Mouse (Mus musculus) adipocyte (in vitro differentiated cells): ENCODE results near the gene Ndufv1.
"Not testable (repeated sequence)": the region's sequence is repeated elsewhere in the genome, so short reads cannot be mapped to it uniquely, and the experiment has no call there.

Experiments used
- DNase-seq: peaks from one replicate; pipeline ENCODE4 v3.0.0-alpha.2; 2016; ENCODE audit warnings: low spot score

Ndufv1 gene

DNA sequence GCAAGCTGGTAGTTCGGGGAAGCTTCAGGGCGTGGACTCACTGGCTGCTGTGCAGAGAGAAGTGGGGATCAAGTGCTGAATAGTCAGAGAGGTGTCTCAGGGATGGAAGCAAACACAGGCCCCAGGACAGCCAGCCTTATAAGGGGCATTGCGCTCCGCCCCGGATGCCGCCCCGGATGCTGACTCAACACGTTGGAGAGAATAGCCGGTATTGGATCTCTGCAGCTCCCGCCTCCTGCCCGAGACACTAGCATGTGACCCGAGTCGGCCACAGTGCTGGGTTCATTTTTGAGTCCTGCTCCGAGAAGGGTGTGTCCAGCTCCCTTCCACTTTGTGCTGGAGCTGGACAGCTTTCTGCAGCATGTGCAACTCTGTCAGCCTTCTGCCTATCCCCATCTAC, 29.5 kb upstream of the Ndufv1 start:
- no peak for DNase-seq

- DNase-seq = not testable (repeated sequence)
These were observed 28.9 kb upstream of the Ndufv1 start for GRCm38 (mm10) chr19:4041500-4041899.

GRCm38 (mm10) chr19:4040941-4041340, 28.3 kb upstream of the Ndufv1 start:
- DNase-seq = not testable (repeated sequence)

DNA sequence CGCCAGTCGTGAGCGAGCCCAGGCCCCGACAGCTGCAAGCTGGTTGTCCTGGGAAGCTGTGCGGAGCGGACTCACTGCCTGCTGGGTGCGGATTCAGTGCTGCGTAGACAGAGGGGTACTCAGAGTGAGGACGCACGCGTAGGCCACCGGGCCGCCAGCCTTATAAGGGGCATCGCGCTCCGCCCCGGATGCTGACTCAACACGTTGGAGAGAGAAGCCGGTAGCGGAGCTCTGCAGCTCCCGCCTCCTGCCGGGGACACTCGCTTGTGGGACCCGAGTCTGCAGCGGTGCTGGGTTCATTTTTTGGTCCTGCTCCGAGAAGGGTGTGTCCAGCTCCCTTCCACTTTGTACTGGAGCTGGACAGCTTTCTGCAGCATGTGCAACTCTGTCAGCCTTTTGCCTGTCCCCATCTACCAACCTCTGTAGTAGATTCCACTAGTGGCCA, 25.2 kb upstream of the Ndufv1 start, which contains the start of gene Gstp1:
TSS of gene Gstp1 (minus strand) at position 198 of the 445 bp plus-strand sequence.
- peak; percentile 92 for DNase-seq

DNA sequence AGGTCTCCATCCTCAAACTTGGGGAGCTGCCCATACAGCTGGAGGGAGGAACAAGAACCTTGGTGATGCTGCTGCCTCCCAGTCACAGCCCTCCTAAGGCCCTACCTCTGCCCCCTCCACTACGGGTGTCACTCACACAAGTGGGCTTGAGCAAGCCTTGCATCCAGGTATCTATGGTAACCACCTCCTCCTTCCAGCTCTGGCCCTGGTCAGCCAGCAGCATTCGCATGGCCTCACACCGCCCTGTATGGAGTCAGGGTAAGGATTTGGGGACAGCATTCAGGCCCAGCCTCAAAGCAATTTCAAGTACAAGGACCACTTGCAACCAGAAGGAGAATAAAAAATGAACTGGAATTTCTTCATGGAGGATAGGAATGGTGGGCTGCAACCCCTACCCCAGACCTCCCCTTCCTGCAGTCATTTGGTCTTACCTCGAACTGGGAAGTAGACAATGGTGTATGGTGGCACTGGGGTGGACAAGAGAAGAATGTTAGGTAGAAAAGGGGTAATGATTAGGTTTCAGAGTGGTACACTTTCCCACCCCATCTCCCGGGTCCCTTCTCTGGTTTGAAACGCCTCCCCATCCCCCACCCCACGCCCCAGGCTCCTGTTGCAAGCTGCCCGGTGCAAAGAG, 24.7 kb upstream of the Ndufv1 start:
- not testable (repeated sequence) for DNase-seq

DNA sequence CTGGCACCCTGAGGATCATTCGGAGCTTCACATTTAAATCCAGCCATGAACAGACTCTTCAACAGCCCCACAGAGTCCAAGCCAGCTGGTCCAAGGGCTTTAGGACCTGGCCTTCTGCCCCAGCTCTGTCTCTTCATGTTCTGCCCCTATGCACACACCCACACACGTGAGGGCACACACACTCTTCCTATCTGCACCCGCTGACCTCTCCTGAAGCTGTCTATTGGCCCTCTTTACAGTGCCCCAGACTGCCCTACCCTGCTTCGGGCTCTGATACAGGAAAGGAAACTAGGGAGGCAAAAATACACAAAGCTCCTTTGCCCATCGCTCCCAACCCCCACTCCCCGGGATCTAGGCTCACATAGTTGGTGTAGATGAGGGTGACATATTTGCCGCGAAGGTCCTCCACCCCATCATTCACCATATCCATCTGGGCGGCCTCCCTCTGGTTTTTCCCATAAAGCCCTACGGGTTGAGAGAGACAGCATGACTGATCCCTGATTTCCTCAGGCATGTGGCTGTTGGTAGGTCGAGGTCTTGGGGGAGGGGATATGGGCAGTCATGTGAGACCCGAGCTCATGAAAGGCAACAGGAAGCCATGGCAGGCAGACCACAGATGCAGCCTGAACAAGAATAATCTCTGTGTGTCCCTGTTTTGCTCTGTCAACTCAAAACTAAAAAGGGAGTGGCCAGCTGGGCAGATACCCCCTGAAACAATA, 23.9 kb upstream of the Ndufv1 start:
- no peak for DNase-seq

GRCm38 (mm10) chr19:4033742-4034141, 21.1 kb upstream of the Ndufv1 start:
- no peak for DNase-seq

- no peak for DNase-seq
These were observed 20.7 kb upstream of the Ndufv1 start for GRCm38 (mm10) chr19:4033298-4033697.

- no peak for DNase-seq
These were observed 20.1 kb upstream of the Ndufv1 start for GRCm38 (mm10) chr19:4032668-4033067.

DNA sequence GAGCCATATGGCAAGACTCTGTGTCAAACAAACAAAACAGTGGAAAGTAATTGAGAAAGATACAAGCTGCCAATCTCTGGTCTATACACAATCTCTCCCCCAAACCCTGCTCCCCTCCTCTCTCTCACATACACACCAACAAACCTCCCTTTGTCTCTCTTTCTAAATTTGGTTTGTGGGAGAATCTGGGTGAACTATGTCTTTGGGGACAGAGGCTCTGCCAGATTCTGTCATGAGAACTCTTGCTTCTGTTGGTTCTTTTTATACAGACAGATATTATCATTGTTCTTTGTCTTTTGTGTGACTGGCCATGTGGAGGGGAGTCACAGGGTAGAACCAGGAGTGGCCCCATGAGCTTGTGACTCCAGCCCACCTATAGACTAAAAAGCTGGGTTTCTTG, 15.0 kb upstream of the Ndufv1 start:
- no peak for DNase-seq

- DNase-seq = no peak
These were observed 10.6 kb upstream of the Ndufv1 start for GRCm38 (mm10) chr19:4023185-4023584.

DNA sequence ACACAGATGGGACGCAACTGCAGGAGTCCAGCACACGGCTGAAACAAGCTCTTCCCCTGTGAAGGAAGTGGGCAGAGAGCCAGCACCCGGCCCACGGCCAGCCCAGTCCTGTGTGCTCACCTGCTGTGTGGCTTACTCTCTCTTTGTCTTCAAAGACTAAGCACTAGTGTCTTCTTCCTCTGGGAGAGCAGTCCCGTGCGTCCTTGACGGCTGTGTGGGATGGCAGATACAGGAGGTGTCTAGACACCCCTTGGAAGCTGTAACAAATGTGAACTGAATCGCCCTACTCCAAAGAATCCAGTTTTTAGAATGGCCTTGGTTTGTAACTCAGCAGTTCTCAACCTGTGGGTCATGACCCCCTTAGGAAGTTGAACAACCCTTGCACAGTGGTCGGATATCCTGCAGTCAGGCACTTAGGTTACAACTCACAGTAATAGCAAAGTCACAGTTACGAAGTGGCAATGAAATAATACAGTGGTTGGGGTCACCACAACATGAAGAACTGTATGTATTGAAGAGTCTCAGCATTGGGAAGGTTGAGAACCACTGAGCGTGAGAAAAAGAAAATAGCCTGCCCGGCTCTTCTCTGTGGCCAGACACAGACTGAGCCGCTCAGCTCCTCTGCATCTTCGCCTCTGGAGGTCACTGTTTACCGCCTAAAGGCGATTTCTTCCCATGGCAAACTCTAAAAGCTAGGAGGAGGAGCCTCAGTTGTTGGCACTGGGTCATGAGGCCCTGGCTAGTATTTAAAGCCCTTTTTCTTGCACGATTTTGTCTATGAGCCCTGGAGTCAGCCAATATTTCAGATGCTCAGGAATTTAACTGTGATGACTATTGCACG, 6.4 kb upstream of the Ndufv1 start:
- DNase-seq = peak; percentile 98

DNA sequence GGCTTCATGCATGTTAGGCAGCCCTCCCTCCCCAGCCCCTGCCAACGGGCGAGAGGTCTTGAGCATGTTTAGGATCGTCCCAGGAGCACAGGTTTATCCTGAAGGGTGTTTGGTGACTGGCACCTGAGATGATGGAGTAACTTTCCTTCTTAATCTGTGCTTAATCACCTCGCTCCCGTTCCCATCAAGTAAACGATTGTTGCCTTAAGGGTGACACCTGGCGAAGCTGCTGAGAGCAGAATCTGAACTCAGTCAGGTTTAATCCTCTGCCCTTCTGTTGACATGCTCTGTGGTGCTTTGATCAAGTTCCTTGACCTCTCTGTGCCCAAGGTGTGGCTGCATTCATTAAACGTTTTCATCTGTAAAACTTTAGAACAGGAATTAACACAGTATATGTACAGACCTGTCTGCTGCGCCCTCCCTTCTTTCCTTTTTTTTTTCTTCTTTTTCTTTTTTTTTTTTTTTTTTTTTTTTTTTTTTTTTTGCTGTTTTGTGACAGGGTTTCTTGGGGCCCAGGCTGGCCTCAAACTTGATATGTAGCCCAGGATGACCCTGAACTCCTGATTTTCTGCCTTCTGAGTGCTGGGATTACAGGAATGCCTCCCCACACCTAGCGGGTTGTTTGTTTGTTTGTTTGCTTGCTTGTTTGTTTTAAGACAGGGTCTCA, 5.4 kb upstream of the Ndufv1 start:
- no peak for DNase-seq

DNA sequence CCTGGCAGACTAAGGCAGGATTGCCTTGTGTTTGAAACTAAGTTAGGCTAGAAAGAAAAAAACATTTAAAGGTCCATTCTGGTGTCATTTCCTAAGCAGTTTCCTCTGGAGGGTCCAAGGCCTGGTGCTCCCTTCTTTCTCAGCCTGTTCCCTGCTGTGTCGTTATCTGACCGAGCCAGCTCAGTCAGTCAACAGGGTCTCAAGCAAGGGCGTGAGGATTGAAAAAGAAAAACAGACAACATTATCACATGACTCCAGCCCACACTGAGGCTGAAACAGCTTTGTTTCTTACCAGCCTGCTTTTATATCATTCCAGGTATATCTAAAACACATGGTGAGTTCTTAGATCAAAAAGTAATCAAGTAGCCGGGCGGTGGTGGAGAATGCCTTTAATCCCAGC, 3.0 kb upstream of the Ndufv1 start:
- DNase-seq = no peak

DNA sequence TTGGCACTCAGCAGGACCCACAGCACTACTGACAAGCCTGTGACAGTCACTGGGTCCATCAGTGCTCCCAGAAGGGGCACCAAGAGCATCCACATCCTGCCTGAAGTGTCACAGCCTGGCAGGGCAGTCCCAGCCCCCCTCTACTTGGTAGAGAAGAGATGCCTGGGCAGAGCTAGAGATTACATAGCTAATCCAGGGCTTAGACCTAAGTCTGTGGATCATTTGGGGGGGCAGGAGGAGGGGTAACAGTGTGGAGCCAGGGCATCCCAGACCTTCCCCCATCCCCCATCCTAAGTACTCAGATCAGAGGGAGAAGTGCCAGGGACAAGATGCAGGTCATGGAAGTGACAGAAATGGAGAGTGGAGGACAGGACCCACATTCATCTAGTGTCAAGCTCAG, 2.2 kb upstream of the Ndufv1 start:
- DNase-seq = no peak

GRCm38 (mm10) chr19:4013066-4013465, 460 bp upstream of the Ndufv1 start:
- no peak for DNase-seq

DNA sequence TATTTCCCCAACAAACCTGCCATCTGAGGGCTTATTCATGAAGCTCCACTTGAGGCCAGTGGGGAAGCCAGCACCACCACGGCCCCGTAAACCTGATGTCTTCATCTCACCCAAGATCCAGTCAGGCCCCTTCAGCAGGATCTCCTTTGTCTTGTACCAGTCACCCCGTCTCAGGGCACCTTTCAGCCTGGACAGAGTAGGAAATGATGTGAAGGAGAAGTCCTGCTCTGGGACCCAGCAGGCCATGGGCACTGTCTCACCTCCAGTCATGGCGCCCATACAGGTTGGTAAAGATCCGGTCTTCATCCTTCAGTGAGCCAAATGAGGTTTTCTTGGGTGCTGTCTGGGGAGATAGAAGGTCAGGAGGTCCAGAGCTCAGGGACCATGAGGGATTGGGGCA, 1.5 kb downstream of the Ndufv1 start:
- no peak for DNase-seq

GRCm38 (mm10) chr19:4005971-4006370, 6.6 kb downstream of the Ndufv1 start:
- DNase-seq = no peak

GRCm38 (mm10) chr19:4005091-4005490, 7.5 kb downstream of the Ndufv1 start:
- DNase-seq = no peak

- no peak for DNase-seq
These were observed 8.3 kb downstream of the Ndufv1 start for GRCm38 (mm10) chr19:4004331-4004730.

GRCm38 (mm10) chr19:4003641-4004040, 9.0 kb downstream of the Ndufv1 start:
- DNase-seq = no peak

- no peak for DNase-seq
These were observed 9.5 kb downstream of the Ndufv1 start, which contains the start of gene Doc2g for GRCm38 (mm10) chr19:4003112-4003511. Doc2g (plus strand) TSS chr19:4003313.
